In genomic region chr17:35917143-35917462, GRCm38 (mm10) we compare ENCODE assay signal across 8 mouse cellular contexts. TPM values are rescaled to one million over a fixed set of nuclear protein-coding genes. Genes with fewer than 3 reads are reported as not detected.
DNase-seq lines count a peak whose midpoint lies in the region; ATAC-seq and TF ChIP-seq lines count a peak whose summit lies in the region.

No protein-coding gene starts in this region.

- peaks cover 8% of the 10 kb centered on the region for H3K4me1 ChIP-seq in heart, adult 2 months (ENCODE audit: control insufficient read depth, insufficient read depth, low read length)
- H3K4me1 ChIP-seq in ES-E14 (ENCODE audit: control insufficient read depth in 2 of 2, insufficient read depth in 2 of 2, low read length in 2 of 2, poor library complexity in 1 of 2): peaks cover 0 to 10% of the 10 kb centered on the region in 2 experiments; a peak in 2 of 4 replicates
- H3K4me1 ChIP-seq in forebrain, embryonic 14.5 days (ENCODE audit: control insufficient read depth, insufficient read depth, low read length): peaks cover 25% of the 10 kb centered on the region
- H3K4me1 ChIP-seq in limb, embryonic 10.5 days: peaks cover 22% of the 10 kb centered on the region
- H3K4me1 ChIP-seq in midbrain, postnatal 0 days (ENCODE audit: insufficient read depth, low read length): peaks cover 11% of the 10 kb centered on the region; the same call in 1 of the 2 replicates

- ATAC-seq in forebrain, embryonic 14.5 days: no peak
- no peak for ATAC-seq in midbrain, postnatal 0 days (ENCODE audit: low FRiP score)

- peak overlapping the region; percentile 100 for H3K27ac ChIP-seq in heart, adult 2 months
- peak overlapping the region; percentile 92 for H3K27ac ChIP-seq in ES-E14 (ENCODE audit: insufficient read depth, low read depth, low read length, poor library complexity, severe bottlenecking)
- H3K27ac ChIP-seq in forebrain, embryonic 14.5 days (ENCODE audit: low read depth, low read length): peak overlapping the region; percentile 93
- peak overlapping the region; percentile 96 for H3K27ac ChIP-seq in limb, embryonic 10.5 days
- H3K27ac ChIP-seq in midbrain, postnatal 0 days (ENCODE audit: low read depth, low read length): peak overlapping the region; percentile 98

- H3K27me3 ChIP-seq in heart, adult 2 months (ENCODE audit: control insufficient read depth, insufficient read depth, low read length): no peaks in the 10 kb centered on the region
- no peaks in the 10 kb centered on the region for H3K27me3 ChIP-seq in forebrain, embryonic 14.5 days (replicated peaks; ENCODE audit: control insufficient read depth, insufficient read depth, low read length)
- H3K27me3 ChIP-seq in limb, embryonic 10.5 days (ENCODE audit: low read depth, poor library complexity, severe bottlenecking): no peaks in the 10 kb centered on the region
- H3K27me3 ChIP-seq in midbrain, postnatal 0 days (ENCODE audit: insufficient read depth, low read length): no peaks in the 10 kb centered on the region

- under 1% methylated on average over 8 of the region's 8 CpGs for WGBS in heart, adult 2 months
- WGBS in forebrain, embryonic 14.5 days: 0% methylated on average over 8 of the region's 8 CpGs
- WGBS in limb, embryonic 10.5 days: 1% methylated on average over 8 of the region's 8 CpGs
- WGBS in midbrain, postnatal 0 days: 1% methylated on average over 8 of the region's 8 CpGs

- no peaks in the 10 kb centered on the region for H3K79me2 ChIP-seq in heart, adult 2 months (replicated peaks; ENCODE audit: control insufficient read depth, insufficient read depth, low read length)

- peak overlapping the region; percentile 79 for H3K4me3 ChIP-seq in heart, adult 2 months
- H3K4me3 ChIP-seq in ES-E14 (ENCODE audit: insufficient read depth in 1 of 2, low read depth in 1 of 2, low read length in 2 of 2, poor library complexity in 1 of 2, severe bottlenecking in 1 of 2): peak overlapping the region; percentile 69 to 82
- H3K4me3 ChIP-seq in forebrain, embryonic 14.5 days (ENCODE audit: low read depth, low read length): peak overlapping the region; percentile 64
- H3K4me3 ChIP-seq in limb, embryonic 10.5 days: peak overlapping the region; percentile 79
- H3K4me3 ChIP-seq in midbrain, postnatal 0 days (ENCODE audit: low read depth, low read length): peak overlapping the region; percentile 49

- no peak for TF ChIP-seq CTCF in heart, adult 2 months (IDR thresholded peaks at IDR 0.05)
- TF ChIP-seq CTCF in midbrain, postnatal 0 days (IDR thresholded peaks at IDR 0.05): no peak

- H3K9me3 ChIP-seq in ES-E14 (ENCODE audit: control insufficient read depth, insufficient read depth, low read depth, low read length): no peaks in the 10 kb centered on the region
- no peaks in the 10 kb centered on the region for H3K9me3 ChIP-seq in forebrain, embryonic 14.5 days (replicated peaks; ENCODE audit: control insufficient read depth, low read length)
- no peaks in the 10 kb centered on the region for H3K9me3 ChIP-seq in limb, embryonic 10.5 days (replicated peaks)
- no peaks in the 10 kb centered on the region for H3K9me3 ChIP-seq in midbrain, postnatal 0 days (ENCODE audit: low read length)

- intact Hi-C loops in heart, adult 2 months (cut with DNase I): loop anchor here (2.0 kb wide), 3 partner anchors 20 to 78 kb away; partner anchors contain the start of genes 2310061I04Rik and Tubb5
- intact Hi-C loops in heart, postnatal 25 days (cut with DNase I): loop anchor here (5.0 kb wide), 1 partner anchor 80 kb away; the partner anchor contains the start of gene Tubb5

- no peak for DNase-seq in heart, adult 2 months
- no peak for DNase-seq in heart, postnatal 25 days (ENCODE audit: low spot score)
- no peak for DNase-seq in ES-E14 (ENCODE audit: low read depth, low spot score)
- DNase-seq in forebrain, embryonic 14.5 days (ENCODE audit: low spot score): no peak
- no peak for DNase-seq in limb, embryonic 10.5 days (ENCODE audit: low spot score)
- DNase-seq in midbrain, postnatal 0 days (ENCODE audit: low spot score): no peak
- DNase-seq in layer of hippocampus, adult 9-11 months: no peak
- no peak for DNase-seq in gastrocnemius, postnatal 4 days (ENCODE audit: low spot score in 2 of 2)

- in situ Hi-C loops in ES-E14 (cut with MboI; ENCODE audit: low sequenced_read_pairs in 2 of 2, unreplicated experiment in 2 of 2): no loop called here

- TF ChIP-seq EP300 in heart, adult 2 months (IDR thresholded peaks at IDR 0.05; ENCODE audit: insufficient read depth, low read depth, low read length): no peak

- no peak for TF ChIP-seq POLR2A in heart, adult 2 months (IDR thresholded peaks at IDR 0.05; ENCODE audit: insufficient read depth, low read depth, low read length)

- H3K4me2 ChIP-seq in forebrain, embryonic 14.5 days (ENCODE audit: low read length): peak overlapping the region; percentile 87
- H3K4me2 ChIP-seq in midbrain, postnatal 0 days (ENCODE audit: low read depth, low read length, poor library complexity, severe bottlenecking): peak overlapping the region; percentile 64

- H3K36me3 ChIP-seq in heart, adult 2 months (ENCODE audit: control insufficient read depth, insufficient read depth, low read length): peaks cover 11% of the 10 kb centered on the region
- peaks cover 33% of the 10 kb centered on the region for H3K36me3 ChIP-seq in ES-E14 (ENCODE audit: control insufficient read depth, insufficient read depth, low read length, poor library complexity, severe bottlenecking)
- peaks cover 13% of the 10 kb centered on the region; the same call in 1 of the 2 replicates for H3K36me3 ChIP-seq in forebrain, embryonic 14.5 days (ENCODE audit: control insufficient read depth, insufficient read depth, low read length)
- H3K36me3 ChIP-seq in limb, embryonic 10.5 days: peaks cover 49% of the 10 kb centered on the region
- H3K36me3 ChIP-seq in midbrain, postnatal 0 days (ENCODE audit: insufficient read depth, low read length): no peaks in the 10 kb centered on the region

- H3K9ac ChIP-seq in heart, adult 2 months (ENCODE audit: low read depth, low read length): peak overlapping the region; percentile 68
- H3K9ac ChIP-seq in ES-E14 (ENCODE audit: insufficient read depth, low read depth, low read length, poor library complexity, severe bottlenecking): peak overlapping the region; percentile 96
- H3K9ac ChIP-seq in forebrain, embryonic 14.5 days (ENCODE audit: low read length): peak overlapping the region; percentile 96
- peak overlapping the region; percentile 91 for H3K9ac ChIP-seq in midbrain, postnatal 0 days (replicated peaks; ENCODE audit: low read length, poor library complexity, severe bottlenecking)

RNA-seq across cellular contexts. Expression of gene Ppp1r10, which starts 0.9 kb away (rescaled TPM):
- total RNA-seq in heart, adult 2 months (2021): 10 to 100 TPM; 26.4 to 40.9 TPM
- 18.1 and 18.7 TPM in 2 replicates for polyA plus RNA-seq in heart, adult 2 months (2012; rRNA removed)
- total RNA-seq in heart, postnatal 25 days (2021): 10 to 100 TPM; 30.4 to 34.5 TPM
- total RNA-seq in ES-E14 (2012; rRNA removed): 64.8 and 68.2 TPM in 2 replicates
- polyA plus RNA-seq in forebrain, embryonic 14.5 days (2014; fragmentation: Nextera tagmentation; extraction: Ambion mirVana): 34.9 and 44.5 TPM in 2 replicates
- 52.9 and 63.4 TPM in 2 replicates for polyA plus RNA-seq in limb, embryonic 10.5 days (2016; fragmentation: Nextera tagmentation; extraction: Ambion mirVana)
- total RNA-seq in midbrain, postnatal 0 days (2014; rRNA removed): 39.3 and 52.8 TPM in 2 replicates
- 23.0 and 24.8 TPM in 2 replicates for polyA plus RNA-seq in midbrain, postnatal 0 days (2015; fragmentation: Nextera tagmentation; extraction: Ambion mirVana)
- 10 to 100 TPM; 44.6 to 52.8 TPM for total RNA-seq in gastrocnemius, postnatal 4 days (2021)

RNA-seq across cellular contexts. Expression of gene Mrps18b, which starts 0.9 kb away (rescaled TPM):
- total RNA-seq in heart, adult 2 months (2021): 10 to 100 TPM; 50.9 to 56.2 TPM
- 76.0 and 99.7 TPM in 2 replicates for polyA plus RNA-seq in heart, adult 2 months (2012; rRNA removed)
- total RNA-seq in heart, postnatal 25 days (2021): 10 to 100 TPM; 51.7 to 55.3 TPM
- 189 and 226 TPM in 2 replicates for total RNA-seq in ES-E14 (2012; rRNA removed)
- polyA plus RNA-seq in forebrain, embryonic 14.5 days (2014; fragmentation: Nextera tagmentation; extraction: Ambion mirVana): 58.4 and 68.8 TPM in 2 replicates
- polyA plus RNA-seq in limb, embryonic 10.5 days (2016; fragmentation: Nextera tagmentation; extraction: Ambion mirVana): 87.6 and 122 TPM in 2 replicates
- total RNA-seq in midbrain, postnatal 0 days (2014; rRNA removed): 37.2 and 46.6 TPM in 2 replicates
- 55.7 and 57.4 TPM in 2 replicates for polyA plus RNA-seq in midbrain, postnatal 0 days (2015; fragmentation: Nextera tagmentation; extraction: Ambion mirVana)
- 10 to 100 TPM; 40.5 to 46.8 TPM for total RNA-seq in gastrocnemius, postnatal 4 days (2021)

RNA-seq across cellular contexts. Expression of gene Atat1, which starts 7.2 kb away (rescaled TPM):
- total RNA-seq in heart, adult 2 months (2021): 1 to 10 TPM; 6.0 TPM
- polyA plus RNA-seq in heart, adult 2 months (2012; rRNA removed): 22.0 and 24.3 TPM in 2 replicates
- 1 to 10 TPM; 7.7 TPM for total RNA-seq in heart, postnatal 25 days (2021)
- total RNA-seq in ES-E14 (2012; rRNA removed): 12.5 and 12.9 TPM in 2 replicates
- 313 and 439 TPM in 2 replicates for polyA plus RNA-seq in forebrain, embryonic 14.5 days (2014; fragmentation: Nextera tagmentation; extraction: Ambion mirVana)
- 104 and 131 TPM in 2 replicates for polyA plus RNA-seq in limb, embryonic 10.5 days (2016; fragmentation: Nextera tagmentation; extraction: Ambion mirVana)
- total RNA-seq in midbrain, postnatal 0 days (2014; rRNA removed): 199 and 216 TPM in 2 replicates
- polyA plus RNA-seq in midbrain, postnatal 0 days (2015; fragmentation: Nextera tagmentation; extraction: Ambion mirVana): 326 and 332 TPM in 2 replicates
- 10 to 100 TPM; 13.3 to 18.4 TPM for total RNA-seq in gastrocnemius, postnatal 4 days (2021)

RNA-seq across cellular contexts. Expression of gene 2310061I04Rik, which starts 19.9 kb away (rescaled TPM):
- 100 to 1,000 TPM in 1 of 2 experiments, 10 to 100 TPM in 1; 99.4 to 116 TPM for total RNA-seq in heart, adult 2 months (2021)
- 164 and 176 TPM in 2 replicates for polyA plus RNA-seq in heart, adult 2 months (2012; rRNA removed)
- total RNA-seq in heart, postnatal 25 days (2021): 100 to 1,000 TPM; 112 to 116 TPM
- total RNA-seq in ES-E14 (2012; rRNA removed): 13.6 and 15.8 TPM in 2 replicates
- 30.4 and 34.3 TPM in 2 replicates for polyA plus RNA-seq in forebrain, embryonic 14.5 days (2014; fragmentation: Nextera tagmentation; extraction: Ambion mirVana)
- polyA plus RNA-seq in limb, embryonic 10.5 days (2016; fragmentation: Nextera tagmentation; extraction: Ambion mirVana): 23.2 and 27.6 TPM in 2 replicates
- total RNA-seq in midbrain, postnatal 0 days (2014; rRNA removed): 43.5 and 47.7 TPM in 2 replicates
- polyA plus RNA-seq in midbrain, postnatal 0 days (2015; fragmentation: Nextera tagmentation; extraction: Ambion mirVana): 88.3 and 89.3 TPM in 2 replicates
- total RNA-seq in gastrocnemius, postnatal 4 days (2021): 10 to 100 TPM; 44.4 to 49.0 TPM

RNA-seq across cellular contexts. Expression of gene Dhx16, which starts 37.5 kb away (rescaled TPM):
- total RNA-seq in heart, adult 2 months (2021): 10 to 100 TPM; 19.3 to 20.3 TPM
- polyA plus RNA-seq in heart, adult 2 months (2012; rRNA removed): 27.7 and 38.0 TPM in 2 replicates
- 10 to 100 TPM; 19.2 to 20.1 TPM for total RNA-seq in heart, postnatal 25 days (2021)
- 202 and 391 TPM in 2 replicates for total RNA-seq in ES-E14 (2012; rRNA removed)
- polyA plus RNA-seq in forebrain, embryonic 14.5 days (2014; fragmentation: Nextera tagmentation; extraction: Ambion mirVana): 29.3 and 31.8 TPM in 2 replicates
- 58.4 and 62.4 TPM in 2 replicates for polyA plus RNA-seq in limb, embryonic 10.5 days (2016; fragmentation: Nextera tagmentation; extraction: Ambion mirVana)
- total RNA-seq in midbrain, postnatal 0 days (2014; rRNA removed): 26.7 and 27.7 TPM in 2 replicates
- polyA plus RNA-seq in midbrain, postnatal 0 days (2015; fragmentation: Nextera tagmentation; extraction: Ambion mirVana): 23.6 and 25.1 TPM in 2 replicates
- 10 to 100 TPM; 22.1 to 25.1 TPM for total RNA-seq in gastrocnemius, postnatal 4 days (2021)

Comparison
In these comparisons a context has a peak if more than half of its experiments do, and no peak if none do; other contexts are left out.
1. RNA of gene Atat1, which starts 7.2 kb away (total RNA-seq): 199 to 216 TPM in midbrain, postnatal 0 days; 13.3 to 18.4 TPM in gastrocnemius, postnatal 4 days, 12.5 to 12.9 TPM in ES-E14, 7.7 TPM in heart, postnatal 25 days and 6.0 TPM in heart, adult 2 months; every median in the first group is over 10 times any median in the second.
2. Peak in every context shown above with its lines, with median percentiles within 50 percentile points of each other: H3K27ac ChIP-seq, H3K4me3 ChIP-seq and H3K9ac ChIP-seq.